Mouse (Mus musculus) neural tube, embryonic 13.5 days (tissue): ENCODE data around the gene Hist2h2be. TPM values are rescaled to one million over a fixed set of nuclear protein-coding genes. Genes with fewer than 3 reads are reported as not detected.
A peak's percentile ranks its signal among the peaks of the same experiment; 100 is the strongest.
"Not testable (repeated sequence)": the region's sequence is repeated elsewhere in the genome, so short reads cannot be mapped to it uniquely, and the experiment has no call there.

ENCODE experiments used
- ATAC-seq: fragments of 200-750 bp; cut with Nextera tagmentation; 2 replicates; pipeline ENCODE4 v1.8.0; 2017; ENCODE audit warnings: low read depth, mild to moderate bottlenecking, moderate TSS enrichment, moderate library complexity
- H3K27ac ChIP-seq: fragments of 300-500 bp; sonication (generic); replicated peaks from 2 replicates; pipeline ENCODE4 v1.5.1; 2015; ENCODE audit warnings: moderate library complexity, mild to moderate bottlenecking, inconsistent platforms
- H3K27me3 ChIP-seq: fragments of 300-500 bp; sonication (generic); 2 replicates; pipeline ENCODE4 v1.6.1; 2015; ENCODE audit warnings: mild to moderate bottlenecking, inconsistent platforms
- H3K36me3 ChIP-seq: fragments of 300-500 bp; sonication (generic); 2 replicates; pipeline ENCODE4 v1.6.1; 2015; ENCODE audit warnings: mild to moderate bottlenecking, inconsistent platforms
- H3K4me1 ChIP-seq: fragments of 300-500 bp; sonication (generic); replicated peaks from 2 replicates; pipeline ENCODE4 v1.6.1; 2015; ENCODE audit warnings: inconsistent platforms
- H3K4me2 ChIP-seq: fragments of 300-500 bp; sonication (generic); 2 replicates; pipeline ENCODE4 v1.6.1; 2015; ENCODE audit warnings: inconsistent platforms, mild to moderate bottlenecking, moderate library complexity
- H3K4me3 ChIP-seq: fragments of 300-500 bp; sonication (generic); 2 replicates; pipeline ENCODE4 v1.5.1; 2015; ENCODE audit warnings: mild to moderate bottlenecking, inconsistent platforms
- H3K9ac ChIP-seq: fragments of 300-500 bp; sonication (generic); 2 replicates; pipeline ENCODE4 v1.6.1; 2015; ENCODE audit warnings: moderate library complexity, mild to moderate bottlenecking, inconsistent platforms
- H3K9me3 ChIP-seq: fragments of 300-500 bp; sonication (generic); 2 replicates; pipeline ENCODE4 v1.6.1; 2016; ENCODE audit warnings: inconsistent platforms
- WGBS: fragments of 180-500 bp; shearing (Covaris S2); methylation state at CpG from one replicate; pipeline ENCODE4 v1.1.7; 2015; 5-methylcytosine and 5-hydroxymethylcytosine counted together
- polyA plus RNA-seq: library from polyadenylated mRNA; unstranded; fragments of >200 nt; fragmentation: Nextera tagmentation; extraction: Ambion mirVana; gene quantifications from 2 replicates; pipeline ENCODE4 v1.2.1, GENCODE M21; 2015

Hist2h2be gene
- polyA plus RNA-seq, 1 experiment from 2014 or later = 4.0 TPM

DNA sequence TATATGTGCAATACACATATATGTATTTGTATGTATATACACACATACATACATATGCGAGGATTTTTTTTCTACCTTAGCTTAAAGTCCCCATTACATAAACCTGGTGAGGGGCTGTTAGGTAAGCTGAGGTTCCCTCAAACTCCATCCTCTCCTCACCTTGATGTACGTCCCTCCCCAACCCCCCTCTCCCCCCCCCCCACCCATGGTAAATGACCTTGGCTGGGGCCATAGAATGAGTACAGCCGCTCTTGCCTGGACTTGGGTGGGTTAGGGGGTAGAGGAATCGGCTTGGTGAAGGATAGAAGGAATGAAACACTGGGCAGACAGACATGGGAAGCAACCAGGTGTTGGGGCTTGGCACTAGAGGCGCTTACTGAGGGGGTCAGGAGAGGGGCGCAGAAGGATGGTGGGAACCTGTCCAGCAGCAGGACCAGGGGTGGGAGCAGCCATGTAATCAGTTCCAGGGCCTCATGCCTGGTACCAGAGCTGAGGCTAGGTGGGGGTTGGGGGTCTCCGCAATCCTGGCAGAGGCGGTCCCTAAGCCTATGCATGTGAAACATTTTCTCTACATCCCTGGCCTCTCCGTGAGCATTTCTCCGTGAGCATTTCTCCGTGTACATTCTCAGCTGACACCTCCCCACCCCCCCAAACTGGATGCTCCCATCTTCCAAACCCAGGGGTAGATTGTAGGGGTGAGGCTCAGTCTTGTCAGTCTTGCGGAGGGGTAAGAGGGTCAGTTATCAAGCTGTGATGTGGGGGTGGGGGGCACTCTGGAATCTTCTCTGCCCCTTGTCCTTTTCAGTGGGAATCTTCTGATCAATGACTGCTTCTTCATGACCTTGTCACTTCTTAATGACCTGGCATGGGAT lies 39.2 kb upstream of the Hist2h2be start:
- Histone ChIP-seq H3K27ac (peak overlapping the region; percentile 89), H3K4me1 (peaks cover 37% of the 10 kb centered on the region), H3K9me3 (no peaks in the 10 kb centered on the region), H3K4me2 (peak overlapping the region; percentile 73), H3K36me3 (peaks cover 36% of the 10 kb centered on the region), H3K4me3 (peak overlapping the region; percentile 67), H3K9ac (peak overlapping the region; percentile 89), H3K27me3 (no peaks in the 10 kb centered on the region)
- 45% methylated on average over 12 of the region's 12 CpGs for WGBS
- ATAC-seq = peak; percentile 48

GRCm38 (mm10) chr3:96182382-96182776 lies 38.5 kb upstream of the Hist2h2be start:
- Histone ChIP-seq H3K9ac (peak overlapping the region; percentile 89), H3K4me2 (peak overlapping the region; percentile 73), H3K4me3 (peak overlapping the region; percentile 67), H3K4me1 (peaks cover 37% of the 10 kb centered on the region), H3K9me3 (no peaks in the 10 kb centered on the region), H3K36me3 (peaks cover 39% of the 10 kb centered on the region), H3K27ac (peak overlapping the region; percentile 89; the same call in 1 of the 2 replicates), H3K27me3 (no peaks in the 10 kb centered on the region)
- no peak for ATAC-seq
- WGBS = 42% methylated on average over 4 of the region's 4 CpGs

DNA sequence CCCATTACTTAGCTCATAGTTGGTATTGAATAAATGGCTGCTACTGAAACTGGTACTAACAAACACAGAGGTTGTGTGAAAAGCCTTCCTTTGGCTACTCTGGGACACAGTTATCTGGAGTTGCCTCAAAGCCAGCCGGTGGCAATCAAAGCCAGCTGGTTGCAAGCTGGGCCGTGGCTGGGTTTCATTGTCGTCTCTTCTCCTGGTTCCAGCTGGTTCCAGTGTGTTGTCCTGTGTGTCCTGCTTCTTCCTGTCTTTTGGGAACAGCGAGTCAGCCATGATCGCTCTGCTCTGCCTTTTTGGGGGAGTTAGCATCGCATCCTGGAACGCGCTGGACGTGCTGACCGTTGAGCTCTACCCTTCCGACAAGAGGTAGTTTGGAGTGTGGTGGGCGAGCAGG lies 27.9 kb upstream of the Hist2h2be start:
- WGBS = 71% methylated on average over 12 of the region's 12 CpGs
- ATAC-seq = no peak
- H3K36me3 ChIP-seq = peaks cover 72% of the 10 kb centered on the region

GRCm38 (mm10) chr3:96194966-96195365 lies 26.0 kb upstream of the Hist2h2be start:
- H3K27me3 ChIP-seq = no peaks in the 10 kb centered on the region
- no peak overlapping the region for H3K9ac ChIP-seq
- 89% methylated on average over 10 of the region's 10 CpGs for WGBS
- H3K4me3 ChIP-seq = no peak overlapping the region
- no peak for ATAC-seq
- H3K9me3 ChIP-seq = no peaks in the 10 kb centered on the region
- H3K27ac ChIP-seq = no peak overlapping the region
- H3K4me2 ChIP-seq = no peak overlapping the region
- peaks cover 18% of the 10 kb centered on the region for H3K4me1 ChIP-seq
- H3K36me3 ChIP-seq = peaks cover 54% of the 10 kb centered on the region

More for the DNA sequence above, 27.9 kb upstream of the Hist2h2be start:
- H3K9ac ChIP-seq = 0 out of 2 replicates have a peak overlapping the region, but pooled peaks have one; percentile 12
- H3K9me3 ChIP-seq = no peaks in the 10 kb centered on the region
- H3K4me2 ChIP-seq = no peak overlapping the region
- H3K27ac ChIP-seq = no peak overlapping the region
- no peaks in the 10 kb centered on the region for H3K27me3 ChIP-seq
- H3K4me1 ChIP-seq = peaks cover 14% of the 10 kb centered on the region
- H3K4me3 ChIP-seq = no peak overlapping the region

DNA sequence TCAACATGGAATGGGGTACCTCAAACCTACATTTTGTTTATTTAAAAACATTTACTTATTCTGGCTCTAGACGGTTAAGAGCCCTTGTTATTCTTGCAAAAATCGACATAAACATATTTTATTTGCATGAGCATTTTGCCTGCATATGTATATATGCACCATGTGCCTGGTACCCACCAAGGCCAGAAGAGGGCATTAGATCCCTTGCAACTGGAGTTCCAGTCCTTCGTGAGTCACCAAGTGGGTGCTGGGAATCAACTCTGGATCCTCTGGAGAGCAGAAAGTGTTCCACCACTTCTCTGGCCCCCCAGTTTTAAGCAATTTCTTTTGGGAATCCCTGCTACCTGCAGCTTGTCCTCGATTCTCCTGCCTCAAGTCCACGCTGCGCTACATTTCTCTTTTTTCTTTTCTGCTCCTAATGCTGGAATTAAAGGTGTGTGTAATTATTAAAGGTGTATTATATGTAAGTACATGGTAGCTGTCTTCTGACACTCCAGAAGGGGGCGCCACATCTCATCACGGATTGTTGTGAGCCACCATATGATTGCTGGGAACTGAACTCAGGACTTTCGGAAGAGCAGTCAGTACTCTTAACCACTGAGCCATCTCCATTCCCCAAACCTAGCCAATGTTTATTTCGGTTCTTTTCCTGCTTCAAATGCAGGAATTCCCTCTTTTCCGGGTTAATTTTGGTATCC lies 25.2 kb upstream of the Hist2h2be start:
- ATAC-seq = no peak
- peaks cover 46% of the 10 kb centered on the region for H3K36me3 ChIP-seq
- peak overlapping the region; percentile 87; the same call in 1 of the 2 replicates for H3K9ac ChIP-seq
- peak overlapping the region; percentile 82 for H3K4me2 ChIP-seq
- H3K27me3 ChIP-seq = no peaks in the 10 kb centered on the region
- H3K27ac ChIP-seq = peak overlapping the region; percentile 98; the same call in 1 of the 2 replicates
- H3K4me3 ChIP-seq = peak overlapping the region; percentile 72
- peaks cover 18% of the 10 kb centered on the region for H3K4me1 ChIP-seq
- WGBS = 89% methylated on average over 11 of the region's 11 CpGs
- no peaks in the 10 kb centered on the region for H3K9me3 ChIP-seq

GRCm38 (mm10) chr3:96196437-96197128 lies 24.3 kb upstream of the Hist2h2be start:
- H3K27me3 ChIP-seq = no peaks in the 10 kb centered on the region
- 18% methylated on average over 27 of the region's 27 CpGs for WGBS
- peaks cover 38% of the 10 kb centered on the region for H3K36me3 ChIP-seq
- peak; percentile 51 for ATAC-seq
- peaks cover 18% of the 10 kb centered on the region for H3K4me1 ChIP-seq
- H3K4me3 ChIP-seq = peak overlapping the region; percentile 72
- H3K9ac ChIP-seq = peak overlapping the region; percentile 87
- no peaks in the 10 kb centered on the region for H3K9me3 ChIP-seq
- H3K27ac ChIP-seq = peak overlapping the region; percentile 98
- peak overlapping the region; percentile 82 for H3K4me2 ChIP-seq

GRCm38 (mm10) chr3:96197129-96197749 lies 23.7 kb upstream of the Hist2h2be start:
- Histone ChIP-seq H3K4me3 (peak overlapping the region; percentile 72), H3K4me1 (peaks cover 18% of the 10 kb centered on the region), H3K9me3 (no peaks in the 10 kb centered on the region), H3K9ac (peak overlapping the region; percentile 87), H3K27ac (peak overlapping the region; percentile 98), H3K27me3 (no peaks in the 10 kb centered on the region), H3K4me2 (peak overlapping the region; percentile 82), H3K36me3 (peaks cover 31% of the 10 kb centered on the region)
- ATAC-seq = peak; percentile 96
- WGBS = under 1% methylated on average over 50 of the region's 50 CpGs

DNA sequence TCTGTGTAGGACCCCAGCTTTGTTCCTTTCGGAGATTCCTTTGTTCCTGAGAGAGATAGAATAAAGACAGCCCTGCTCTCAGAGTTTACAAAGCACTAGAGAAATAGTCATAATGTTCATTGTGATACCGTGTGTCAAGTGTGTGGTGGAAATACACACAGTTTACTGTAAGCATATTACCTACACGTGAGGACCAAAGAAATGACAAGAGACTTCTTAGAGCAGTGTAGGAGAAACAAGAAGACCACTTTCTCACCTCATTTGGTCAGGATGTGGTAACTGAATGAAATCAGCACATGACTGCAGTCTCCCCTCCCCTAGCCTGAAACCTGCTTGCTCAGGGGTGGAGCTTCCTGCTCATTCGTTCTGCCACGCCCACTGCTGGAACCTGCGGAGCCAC lies 22.7 kb upstream of the Hist2h2be start:
- H3K4me1 ChIP-seq = peaks cover 18% of the 10 kb centered on the region
- H3K27ac ChIP-seq = 0 out of 2 replicates have a peak overlapping the region, but pooled peaks have one; percentile 33
- peak overlapping the region; percentile 82 for H3K4me2 ChIP-seq
- H3K27me3 ChIP-seq = no peaks in the 10 kb centered on the region
- H3K36me3 ChIP-seq = peaks cover 22% of the 10 kb centered on the region
- peak overlapping the region; percentile 63 for H3K9ac ChIP-seq
- 7% methylated on average over 6 of the region's 6 CpGs for WGBS
- H3K4me3 ChIP-seq = peak overlapping the region; percentile 72
- H3K9me3 ChIP-seq = no peaks in the 10 kb centered on the region
- ATAC-seq = peak; percentile 27; the same call in 1 of the 2 replicates

GRCm38 (mm10) chr3:96198601-96199251 lies 22.2 kb upstream of the Hist2h2be start:
- Histone ChIP-seq H3K4me1 (peaks cover 18% of the 10 kb centered on the region), H3K36me3 (peaks cover 16% of the 10 kb centered on the region), H3K4me2 (peak overlapping the region; percentile 82)
- not testable (repeated sequence) for H3K9ac ChIP-seq, H3K27me3 ChIP-seq, ATAC-seq, H3K27ac ChIP-seq, H3K4me3 ChIP-seq, H3K9me3 ChIP-seq
- 27% methylated on average over 7 of the region's 8 CpGs for WGBS

DNA sequence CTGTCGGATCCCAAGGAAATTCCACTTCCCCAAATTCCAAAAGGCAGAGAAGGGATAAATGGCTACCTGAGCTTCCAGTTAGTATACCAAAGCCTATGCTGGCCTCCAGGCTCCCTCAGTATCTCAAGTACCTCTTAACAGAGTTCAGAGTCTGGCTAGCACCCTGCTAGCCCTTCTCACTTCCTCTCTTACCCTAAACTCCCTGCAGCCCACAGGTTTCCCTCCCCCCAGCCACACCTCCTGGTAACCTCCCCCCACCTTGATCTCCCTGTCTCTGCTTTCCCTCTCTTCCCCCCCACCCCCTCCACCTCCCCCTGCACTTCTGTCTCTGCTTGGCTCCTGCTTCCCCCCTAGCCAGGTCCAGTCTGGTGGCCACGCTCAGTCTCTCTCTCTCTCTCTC lies 21.2 kb upstream of the Hist2h2be start:
- no peaks in the 10 kb centered on the region for H3K9me3 ChIP-seq
- ATAC-seq = no peak
- peaks cover 6% of the 10 kb centered on the region for H3K36me3 ChIP-seq
- 67% methylated on average over 2 of the region's 2 CpGs for WGBS
- no peak overlapping the region for H3K27ac ChIP-seq
- no peak overlapping the region for H3K9ac ChIP-seq
- no peak overlapping the region for H3K4me2 ChIP-seq
- no peaks in the 10 kb centered on the region for H3K27me3 ChIP-seq
- H3K4me1 ChIP-seq = peaks cover 18% of the 10 kb centered on the region
- H3K4me3 ChIP-seq = no peak overlapping the region

GRCm38 (mm10) chr3:96207819-96208218 lies 13.1 kb upstream of the Hist2h2be start:
- H3K9me3 ChIP-seq = no peaks in the 10 kb centered on the region
- H3K4me1 ChIP-seq = no peaks in the 10 kb centered on the region
- ATAC-seq = no peak
- no peak overlapping the region for H3K4me2 ChIP-seq
- no peak overlapping the region for H3K9ac ChIP-seq
- no peak overlapping the region for H3K27ac ChIP-seq
- no peaks in the 10 kb centered on the region for H3K27me3 ChIP-seq
- no peak overlapping the region for H3K4me3 ChIP-seq
- H3K36me3 ChIP-seq = no peaks in the 10 kb centered on the region
- 89% methylated on average over 3 of the region's 3 CpGs for WGBS
